Mouse (Mus musculus): Measurements from ENCODE around the gene Plekhb1. TPM values are rescaled to one million over a fixed set of nuclear protein-coding genes. Genes with fewer than 3 reads are reported as not detected.
A peak's percentile ranks its signal among the peaks of the same experiment; 100 is the strongest.

The Plekhb1 gene
- polyA plus RNA-seq, 2 experiments, result 4.9 TPM

DNA sequence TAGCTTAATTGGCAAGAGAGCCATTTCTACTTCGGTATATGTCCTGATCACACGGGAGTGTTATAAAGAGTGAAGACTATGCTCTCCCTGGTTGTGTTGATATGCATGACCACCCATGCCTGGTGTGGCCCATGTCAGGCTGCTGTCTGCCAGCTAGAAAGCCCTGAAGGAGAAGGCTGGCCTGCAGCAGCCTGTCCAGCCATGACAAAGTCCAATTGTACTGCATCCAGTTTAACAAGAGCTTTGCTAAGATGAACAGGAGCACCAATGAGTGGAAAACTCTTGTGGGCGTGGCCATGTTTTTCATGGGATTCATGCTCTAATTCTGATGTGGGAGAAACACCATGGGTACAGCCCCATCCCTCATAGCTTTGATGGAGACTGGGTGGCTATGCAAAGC, 37.7 kb downstream of the Plekhb1 start:
- Histone ChIP-seq H3K27me3 (ENCODE audit: control insufficient read depth, insufficient read depth, low read length) (no peaks in the 10 kb centered on the region), H3K36me3 (ENCODE audit: control insufficient read depth, insufficient read depth, low read length) (peaks cover 4% of the 10 kb centered on the region; the same call in 1 of the 2 replicates), H3K27ac (replicated peaks; ENCODE audit: low read depth, low read length) (no peak overlapping the region), H3K9ac (ENCODE audit: low read depth, low read length, severe bottlenecking) (no peak overlapping the region), H3K4me2 (replicated peaks; ENCODE audit: low read depth, low read length, severe bottlenecking) (no peak overlapping the region), H3K9me3 (ENCODE audit: control insufficient read depth, low read length) (no peaks in the 10 kb centered on the region), H3K4me1 (ENCODE audit: control insufficient read depth, insufficient read depth, low read length) (no peaks in the 10 kb centered on the region), H3K4me3 (replicated peaks; ENCODE audit: low read length) (no peak overlapping the region)
- DNase-seq (ENCODE audit: low spot score), result no peak
- WGBS, result 75% methylated on average over 3 of the region's 3 CpGs
- TF ChIP-seq POLR2A (IDR thresholded peaks at IDR 0.05; ENCODE audit: borderline replicate concordance, extremely low read depth, insufficient read depth, insufficient read length), result no peak
- ATAC-seq (ENCODE audit: low FRiP score, low read depth), result no peak

DNA sequence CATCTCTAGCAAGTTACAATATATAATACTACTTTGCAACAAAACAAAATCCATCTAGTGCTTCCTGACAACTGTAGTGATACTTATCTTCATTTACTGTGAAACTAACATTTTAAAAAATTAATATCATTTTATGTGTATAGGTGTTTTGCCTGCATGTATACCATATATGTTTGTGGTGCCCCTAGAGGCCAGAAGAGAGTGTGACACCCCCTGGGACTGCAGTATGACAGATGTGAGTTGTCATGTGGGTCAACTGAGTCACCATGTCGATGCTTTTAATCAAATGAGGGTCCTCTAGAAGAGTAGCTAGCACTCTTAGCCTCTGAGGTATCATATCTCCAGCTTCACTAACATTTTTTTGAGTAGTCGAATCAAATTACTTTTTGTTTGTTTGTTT, 39.9 kb downstream of the Plekhb1 start:
- no peaks in the 10 kb centered on the region for H3K9me3 ChIP-seq (ENCODE audit: control insufficient read depth, low read length)
- H3K9ac ChIP-seq (ENCODE audit: low read depth, low read length, severe bottlenecking), result no peak overlapping the region
- no peak overlapping the region for H3K27ac ChIP-seq (replicated peaks; ENCODE audit: low read depth, low read length)
- 79% methylated on average over 2 of the region's 2 CpGs for WGBS
- no peak overlapping the region for H3K4me3 ChIP-seq (replicated peaks; ENCODE audit: low read length)
- H3K36me3 ChIP-seq (ENCODE audit: control insufficient read depth, insufficient read depth, low read length), result no peaks in the 10 kb centered on the region; the same call in 1 of the 2 replicates
- no peak overlapping the region for H3K4me2 ChIP-seq (replicated peaks; ENCODE audit: low read depth, low read length, severe bottlenecking)
- no peak for DNase-seq (ENCODE audit: low spot score)
- ATAC-seq (ENCODE audit: low FRiP score, low read depth), result no peak
- H3K27me3 ChIP-seq (ENCODE audit: control insufficient read depth, insufficient read depth, low read length), result no peaks in the 10 kb centered on the region
- TF ChIP-seq POLR2A (IDR thresholded peaks at IDR 0.05; ENCODE audit: borderline replicate concordance, extremely low read depth, insufficient read depth, insufficient read length), result no peak
- no peaks in the 10 kb centered on the region for H3K4me1 ChIP-seq (ENCODE audit: control insufficient read depth, insufficient read depth, low read length)

DNA sequence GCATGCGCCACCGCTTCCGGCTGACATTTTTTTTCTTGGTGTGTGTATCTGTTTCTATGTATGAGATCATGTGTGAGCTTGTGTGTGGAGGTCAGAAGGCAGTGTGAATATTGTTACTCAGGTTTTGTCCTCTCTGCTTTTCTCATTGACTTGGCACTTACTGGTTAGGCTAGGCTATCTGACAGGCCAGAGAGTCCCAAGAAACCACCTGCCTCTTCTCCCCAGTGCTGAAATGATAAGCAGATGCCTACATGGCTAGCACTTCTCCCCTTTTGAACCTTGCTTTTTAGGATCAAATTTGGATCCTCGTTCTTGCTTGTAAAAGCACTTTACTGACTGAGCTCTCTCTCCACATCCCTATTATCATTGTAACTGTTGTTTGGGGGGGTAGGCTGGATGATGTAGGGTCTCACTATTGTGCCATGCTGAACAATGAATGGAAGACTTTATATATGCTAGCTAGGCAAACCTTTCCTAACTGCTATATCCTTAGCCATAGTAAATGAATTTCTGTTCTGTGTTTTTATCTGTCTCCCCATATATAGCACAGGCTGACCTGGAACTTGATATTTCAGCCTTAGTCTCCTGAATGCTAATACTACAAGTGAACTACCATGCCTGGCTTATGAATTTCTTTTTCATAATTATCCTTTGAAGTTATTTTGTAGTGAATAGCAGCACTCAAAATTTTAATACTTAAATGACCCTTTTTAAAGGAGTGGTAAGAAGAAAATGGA, 45.9 kb downstream of the Plekhb1 start:
- TF ChIP-seq POLR2A (IDR thresholded peaks at IDR 0.05; ENCODE audit: borderline replicate concordance, extremely low read depth, insufficient read depth, insufficient read length), result no peak
- WGBS, result 89% methylated on average over 4 of the region's 4 CpGs
- no peaks in the 10 kb centered on the region for H3K4me1 ChIP-seq (ENCODE audit: control insufficient read depth, insufficient read depth, low read length)
- H3K27me3 ChIP-seq (ENCODE audit: control insufficient read depth, insufficient read depth, low read length), result no peaks in the 10 kb centered on the region
- no peak for DNase-seq (ENCODE audit: low spot score)
- H3K9me3 ChIP-seq (ENCODE audit: control insufficient read depth, low read length), result no peaks in the 10 kb centered on the region
- H3K36me3 ChIP-seq (ENCODE audit: control insufficient read depth, insufficient read depth, low read length), result no peaks in the 10 kb centered on the region; the same call in 1 of the 2 replicates
- no peak for ATAC-seq (ENCODE audit: low FRiP score, low read depth)
- no peak overlapping the region for H3K4me3 ChIP-seq (replicated peaks; ENCODE audit: low read length)
- H3K4me2 ChIP-seq (replicated peaks; ENCODE audit: low read depth, low read length, severe bottlenecking), result no peak overlapping the region
- no peak overlapping the region for H3K9ac ChIP-seq (ENCODE audit: low read depth, low read length, severe bottlenecking)
- no peak overlapping the region for H3K27ac ChIP-seq (replicated peaks; ENCODE audit: low read depth, low read length)

DNA sequence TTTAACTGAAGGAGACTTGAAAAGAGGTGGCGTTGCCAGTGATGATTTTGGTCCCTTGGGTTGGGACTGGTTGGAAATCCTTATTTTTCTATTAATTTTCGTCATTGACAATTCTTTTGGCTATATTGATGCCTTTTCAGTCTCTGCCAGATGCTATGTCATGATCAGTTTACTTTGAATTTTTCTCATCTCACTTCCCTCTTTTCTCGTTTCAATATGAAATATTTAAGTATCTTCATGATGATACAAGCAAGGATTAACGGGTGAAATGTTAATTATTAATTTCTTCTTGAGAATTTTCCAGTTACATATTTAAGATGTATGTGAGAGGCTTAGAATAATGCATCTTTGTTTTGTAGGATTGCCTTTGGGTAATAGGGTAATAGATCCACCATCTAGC, 53.3 kb downstream of the Plekhb1 start:
- Histone ChIP-seq H3K4me3 (replicated peaks; ENCODE audit: low read length) (peak overlapping the region; percentile 96), H3K4me1 (ENCODE audit: control insufficient read depth, insufficient read depth, low read length) (peaks cover 9% of the 10 kb centered on the region; the same call in 1 of the 2 replicates), H3K36me3 (ENCODE audit: control insufficient read depth, insufficient read depth, low read length) (no peaks in the 10 kb centered on the region), H3K9ac (ENCODE audit: low read depth, low read length, severe bottlenecking) (peak overlapping the region; percentile 96), H3K27ac (replicated peaks; ENCODE audit: low read depth, low read length) (no peak overlapping the region), H3K27me3 (ENCODE audit: control insufficient read depth, insufficient read depth, low read length) (no peaks in the 10 kb centered on the region), H3K4me2 (replicated peaks; ENCODE audit: low read depth, low read length, severe bottlenecking) (peak overlapping the region; percentile 72), H3K9me3 (ENCODE audit: control insufficient read depth, low read length) (no peaks in the 10 kb centered on the region)
- DNase-seq (ENCODE audit: low spot score) (no peak), ATAC-seq (ENCODE audit: low FRiP score, low read depth) (no peak)
- no peak for TF ChIP-seq POLR2A (IDR thresholded peaks at IDR 0.05; ENCODE audit: borderline replicate concordance, extremely low read depth, insufficient read depth, insufficient read length)
- WGBS, result 20% methylated on average over 4 of the region's 4 CpGs

DNA sequence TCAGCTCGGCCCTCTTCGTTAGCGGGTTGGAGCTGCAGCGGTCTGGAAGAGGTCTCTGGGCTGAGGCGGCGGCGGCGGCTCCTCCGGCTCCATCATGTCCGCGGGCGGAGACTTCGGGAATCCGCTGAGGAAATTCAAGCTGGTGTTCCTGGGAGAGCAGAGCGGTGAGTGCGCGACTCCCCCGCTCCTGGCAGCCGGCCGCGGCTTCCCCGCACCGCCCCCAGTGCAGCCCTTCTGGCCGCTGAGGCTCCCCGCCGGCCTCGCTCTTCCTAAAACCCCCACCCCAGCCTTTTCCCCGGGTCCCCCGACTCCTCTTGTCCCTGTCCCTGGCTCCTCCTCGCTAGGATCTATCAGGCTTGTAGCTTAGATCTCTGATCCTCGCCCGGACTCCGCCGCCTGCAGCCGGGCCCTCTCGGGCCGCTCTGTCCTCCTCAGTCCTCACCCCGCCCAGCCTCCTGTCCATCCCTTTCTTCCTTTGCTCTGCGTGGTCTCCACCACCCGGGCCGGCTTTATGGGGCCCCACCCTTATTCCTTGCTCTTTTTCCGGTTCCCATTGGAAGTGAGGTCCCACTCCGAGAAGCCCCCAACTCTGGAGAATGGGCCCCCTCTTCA, 54.0 kb downstream of the Plekhb1 start, which contains the start of gene Mrpl48:
Gene Mrpl48 (minus strand): TSS at position 172 of the 612 bp plus-strand sequence.
- TF ChIP-seq POLR2A (IDR thresholded peaks at IDR 0.05; ENCODE audit: borderline replicate concordance, extremely low read depth, insufficient read depth, insufficient read length), result 0 out of 2 replicates have a peak, but pooled peaks have one; percentile 3
- Histone ChIP-seq H3K4me1 (ENCODE audit: control insufficient read depth, insufficient read depth, low read length) (peaks cover 9% of the 10 kb centered on the region; the same call in 1 of the 2 replicates), H3K9me3 (ENCODE audit: control insufficient read depth, low read length) (no peaks in the 10 kb centered on the region), H3K36me3 (ENCODE audit: control insufficient read depth, insufficient read depth, low read length) (no peaks in the 10 kb centered on the region), H3K27ac (replicated peaks; ENCODE audit: low read depth, low read length) (peak within 1 kb of the TSS; percentile 98), H3K9ac (ENCODE audit: low read depth, low read length, severe bottlenecking) (peak within 1 kb of the TSS; percentile 96), H3K4me2 (replicated peaks; ENCODE audit: low read depth, low read length, severe bottlenecking) (peak within 1 kb of the TSS; percentile 72), H3K4me3 (replicated peaks; ENCODE audit: low read length) (peak within 1 kb of the TSS; percentile 96), H3K27me3 (ENCODE audit: control insufficient read depth, insufficient read depth, low read length) (no peaks in the 10 kb centered on the region)
- ATAC-seq (ENCODE audit: low FRiP score, low read depth) (peak; percentile 4; the same call in 1 of the 2 replicates), DNase-seq (ENCODE audit: low spot score) (peak; percentile 15)
- 0% methylated on average over 41 of the region's 43 CpGs for WGBS
